Mouse (Mus musculus) layer of hippocampus, postnatal 10 days (tissue): Measurements from ENCODE around the gene Mrgpre. TPM values are rescaled to one million over a fixed set of nuclear protein-coding genes. Genes with fewer than 3 reads are reported as not detected.
A peak's percentile ranks its signal among the peaks of the same experiment; 100 is the strongest.

Source experiments
- DNase-seq, 2 experiments: peaks; one replicate each; pipeline ENCODE4 v3.0.0; 2021; ENCODE audit warnings: low spot score in 2 of 2
- long read RNA-seq: library from polyadenylated mRNA; stranded (forward); transcript quantifications from one replicate; pipeline ENCODE4 v2.0.0, GENCODE M21; 2023
- total RNA-seq, 2 experiments: library from RNA; stranded (reverse); gene quantifications; 2 replicates each; pipeline ENCODE4 v1.2.3; 2021

The Mrgpre gene
- total RNA-seq, result 1 to 10 TPM; 9.1 to 9.4 TPM
- long read RNA-seq, partial matches to known transcripts, result 0 of 4 reads
- long read RNA-seq, other reads (novel, unspliced or antisense), result 2 of 4 reads

DNA sequence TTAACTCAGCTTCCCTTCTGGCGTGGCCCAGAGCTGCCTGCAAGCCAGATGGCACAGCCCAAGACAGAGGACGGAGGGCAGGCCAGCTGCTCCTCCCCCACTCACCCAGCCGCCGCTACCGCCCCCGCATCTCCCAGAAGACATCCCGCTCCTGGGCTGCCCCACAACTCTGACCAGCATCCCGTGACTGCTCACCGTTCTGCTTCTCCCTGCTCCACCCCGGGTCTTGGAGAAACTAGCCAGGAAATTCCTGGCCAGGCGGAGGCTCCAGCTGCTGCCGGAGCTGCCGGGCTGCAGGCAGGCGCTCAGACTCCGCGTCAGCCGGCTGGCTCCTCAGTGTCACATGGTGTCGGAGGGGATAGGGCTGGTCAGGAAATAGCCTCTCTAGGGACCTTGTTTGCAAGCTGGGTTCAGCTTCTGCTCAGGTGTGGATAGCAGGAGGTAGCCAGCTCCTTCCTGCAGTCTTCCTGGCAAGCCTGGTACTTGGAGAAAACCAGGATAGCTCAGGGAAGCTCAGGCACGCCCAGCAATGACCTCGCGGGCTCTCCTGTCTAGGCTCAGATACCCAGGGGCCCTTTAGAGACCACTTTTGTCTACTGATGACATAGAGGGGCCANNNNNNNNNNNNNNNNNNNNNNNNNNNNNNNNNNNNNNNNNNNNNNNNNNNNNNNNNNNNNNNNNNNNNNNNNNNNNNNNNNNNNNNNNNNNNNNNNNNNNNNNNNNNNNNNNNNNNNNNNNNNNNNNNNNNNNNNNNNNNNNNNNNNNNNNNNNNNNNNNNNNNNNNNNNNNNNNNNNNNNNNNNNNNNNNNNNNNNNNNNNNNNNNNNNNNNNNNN, at the start of gene Mrgpre:
Mrgpre (minus strand) TSS at position 505 of the 834 bp plus-strand sequence.
- peak; percentile 76 to 77 for DNase-seq

DNA sequence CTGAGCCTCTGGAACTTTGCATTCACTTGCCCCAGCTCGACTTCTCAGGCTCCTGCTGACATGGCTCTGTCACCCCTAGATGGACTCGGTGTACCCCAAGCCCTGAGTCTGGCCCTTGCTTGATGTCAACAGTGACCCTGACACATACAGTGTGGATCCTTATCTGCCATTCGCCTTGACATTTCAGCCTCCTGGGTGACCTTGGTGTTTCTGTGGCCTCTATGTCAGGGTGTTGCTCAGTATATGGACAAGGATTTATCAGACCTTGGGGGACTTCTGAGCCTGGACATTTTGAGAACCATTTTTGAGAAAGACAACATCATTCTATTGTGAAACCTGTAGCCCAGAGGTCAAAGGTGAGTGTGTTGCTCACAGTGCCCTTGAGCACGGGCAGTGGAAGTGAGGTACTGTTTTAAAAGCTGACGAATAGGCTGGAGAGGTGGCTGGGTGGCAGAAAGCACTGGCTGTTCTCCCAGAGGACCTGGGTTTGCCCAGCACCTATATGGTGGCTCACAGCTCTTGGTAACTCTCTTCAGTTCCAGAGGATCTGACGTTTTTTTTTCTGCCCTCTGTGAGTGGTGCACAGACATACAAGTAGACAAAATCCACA, 49.4 kb upstream of the Mrgpre start:
- no peak for DNase-seq

DNA sequence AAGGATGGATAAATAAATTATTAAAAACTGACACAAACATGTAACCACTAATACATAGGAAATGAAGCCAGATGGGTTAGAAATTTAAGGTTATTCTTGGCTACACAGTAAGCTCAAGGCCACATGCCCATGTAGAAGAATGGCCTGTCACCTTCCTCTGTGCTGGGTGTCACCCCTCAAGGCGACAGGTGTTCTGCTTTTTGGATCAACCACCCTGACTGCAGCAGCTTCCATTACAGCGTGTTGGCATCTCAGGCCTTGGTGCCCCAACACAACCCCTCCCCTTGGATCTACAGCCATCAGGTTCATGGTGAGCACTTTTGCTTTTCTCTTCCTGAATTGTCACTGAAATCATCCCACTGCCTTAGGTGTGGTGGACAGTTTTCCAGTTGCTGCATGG, 48.3 kb upstream of the Mrgpre start:
- no peak for DNase-seq

DNA sequence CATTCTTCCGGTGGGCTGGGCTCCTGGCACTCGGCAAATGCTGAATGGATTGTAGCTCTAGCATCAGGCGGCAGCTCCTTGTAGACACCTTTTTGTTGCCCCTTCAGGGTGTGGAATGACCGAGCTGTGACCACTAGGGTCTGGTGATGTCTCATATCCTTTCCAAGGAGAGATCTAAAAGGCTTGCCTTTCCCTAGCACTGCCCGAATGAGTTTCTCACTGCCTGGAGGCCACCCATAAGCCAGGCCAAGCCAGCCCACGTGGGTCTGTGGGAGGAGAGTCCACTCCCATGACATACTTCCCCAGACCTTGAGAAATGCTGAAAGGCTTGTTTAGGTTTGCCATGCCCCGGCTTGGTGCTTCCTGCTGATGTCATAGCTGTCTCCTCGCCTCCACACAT, 47.9 kb upstream of the Mrgpre start:
- peak in 1 of 2 experiments; percentile 20 for DNase-seq

DNA sequence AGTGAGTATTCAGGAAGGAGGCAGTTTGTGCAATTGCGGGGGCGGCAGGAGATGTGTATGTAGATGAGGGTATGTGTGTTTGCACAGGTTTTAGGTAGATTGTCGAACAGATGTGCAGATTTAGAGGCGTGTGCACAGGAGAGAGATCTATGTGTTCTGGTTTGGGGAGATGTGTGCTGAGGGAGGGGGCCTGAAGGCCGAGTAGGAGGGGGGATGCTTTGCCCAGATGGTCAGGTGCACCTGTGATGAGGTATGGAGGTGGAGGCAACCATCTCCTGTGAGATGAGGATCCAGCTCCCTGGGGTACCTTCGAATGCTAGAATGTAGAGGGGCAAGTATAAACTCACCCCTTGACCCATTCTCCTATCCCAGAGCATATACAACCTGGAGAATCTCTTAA, 46.1 kb upstream of the Mrgpre start:
- DNase-seq, result no peak

DNA sequence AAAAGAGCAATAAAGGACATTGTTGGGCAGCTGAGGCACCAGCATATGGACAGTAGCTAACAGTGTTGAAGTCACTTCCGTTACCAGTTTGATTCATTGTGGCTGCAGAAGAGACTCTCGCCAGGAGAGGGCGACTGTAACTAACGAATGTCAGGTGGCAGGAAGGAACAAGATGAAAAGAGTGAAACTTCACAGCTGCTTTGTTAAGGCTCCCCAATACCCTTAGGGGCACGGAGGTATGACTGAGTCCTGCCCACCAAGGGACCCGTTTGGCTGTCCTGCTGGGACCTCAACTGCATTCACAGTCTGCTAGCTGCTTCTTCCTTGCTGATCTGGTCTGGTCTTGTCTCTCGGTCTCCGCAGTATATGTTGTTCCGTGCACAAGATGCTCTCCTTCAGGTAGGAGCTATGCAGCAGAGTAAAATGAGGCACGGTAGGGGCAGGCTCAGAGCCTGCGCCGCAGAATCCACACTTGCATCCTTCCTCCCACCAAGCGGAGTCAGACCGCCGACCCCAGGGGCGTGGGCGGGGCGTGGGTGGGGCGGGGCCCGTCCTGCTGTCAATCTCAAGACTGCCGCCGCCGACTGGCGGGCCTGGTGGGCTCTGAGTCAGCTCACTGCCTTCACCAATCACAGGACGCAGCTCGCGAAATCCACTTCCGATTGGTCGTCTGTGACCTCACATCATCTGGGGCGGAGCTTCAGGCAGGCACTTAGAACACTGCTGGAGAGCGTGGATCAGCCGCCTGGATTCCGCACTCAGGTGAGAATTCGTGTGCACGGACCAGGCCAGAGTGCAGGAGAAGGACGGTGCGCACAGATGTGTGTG, 45.4 kb upstream of the Mrgpre start:
- peak; percentile 93 to 95 for DNase-seq

DNA sequence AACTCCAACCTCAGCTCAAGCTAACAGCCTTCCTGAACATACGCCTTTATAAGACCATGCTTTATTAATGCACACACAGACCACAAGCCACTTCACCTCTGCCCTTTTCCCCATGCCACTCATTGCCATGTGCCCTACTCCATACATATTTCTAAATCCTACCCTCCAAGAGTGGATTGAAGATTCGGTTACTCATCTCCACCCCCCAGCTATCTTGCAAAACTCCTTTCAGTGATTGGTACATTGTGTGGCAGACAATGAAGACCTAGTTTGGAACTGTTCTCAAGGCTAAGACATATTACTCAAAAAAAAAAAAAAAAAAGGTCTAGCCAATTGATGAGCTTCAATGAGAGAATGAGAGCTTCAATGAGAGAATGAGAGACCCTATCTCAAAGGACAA, 42.7 kb upstream of the Mrgpre start:
- DNase-seq, result no peak

DNA sequence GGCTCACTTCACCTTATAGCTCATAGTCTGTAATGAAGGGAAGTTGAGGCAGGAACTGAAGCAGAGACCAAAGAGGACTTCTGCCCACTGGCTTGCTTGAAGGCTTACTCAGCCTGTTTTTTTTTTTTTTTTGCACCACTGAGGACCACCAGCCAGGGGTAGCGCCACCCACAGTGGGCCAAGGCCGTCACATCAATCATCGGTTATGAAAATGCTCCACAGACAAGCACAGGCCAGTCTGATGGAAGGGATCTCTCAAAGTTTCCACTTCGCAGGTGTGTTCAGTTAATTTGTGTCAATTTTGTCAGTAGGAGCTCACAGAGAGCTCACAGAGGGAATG, 38.9 kb upstream of the Mrgpre start:
- no peak for DNase-seq

DNA sequence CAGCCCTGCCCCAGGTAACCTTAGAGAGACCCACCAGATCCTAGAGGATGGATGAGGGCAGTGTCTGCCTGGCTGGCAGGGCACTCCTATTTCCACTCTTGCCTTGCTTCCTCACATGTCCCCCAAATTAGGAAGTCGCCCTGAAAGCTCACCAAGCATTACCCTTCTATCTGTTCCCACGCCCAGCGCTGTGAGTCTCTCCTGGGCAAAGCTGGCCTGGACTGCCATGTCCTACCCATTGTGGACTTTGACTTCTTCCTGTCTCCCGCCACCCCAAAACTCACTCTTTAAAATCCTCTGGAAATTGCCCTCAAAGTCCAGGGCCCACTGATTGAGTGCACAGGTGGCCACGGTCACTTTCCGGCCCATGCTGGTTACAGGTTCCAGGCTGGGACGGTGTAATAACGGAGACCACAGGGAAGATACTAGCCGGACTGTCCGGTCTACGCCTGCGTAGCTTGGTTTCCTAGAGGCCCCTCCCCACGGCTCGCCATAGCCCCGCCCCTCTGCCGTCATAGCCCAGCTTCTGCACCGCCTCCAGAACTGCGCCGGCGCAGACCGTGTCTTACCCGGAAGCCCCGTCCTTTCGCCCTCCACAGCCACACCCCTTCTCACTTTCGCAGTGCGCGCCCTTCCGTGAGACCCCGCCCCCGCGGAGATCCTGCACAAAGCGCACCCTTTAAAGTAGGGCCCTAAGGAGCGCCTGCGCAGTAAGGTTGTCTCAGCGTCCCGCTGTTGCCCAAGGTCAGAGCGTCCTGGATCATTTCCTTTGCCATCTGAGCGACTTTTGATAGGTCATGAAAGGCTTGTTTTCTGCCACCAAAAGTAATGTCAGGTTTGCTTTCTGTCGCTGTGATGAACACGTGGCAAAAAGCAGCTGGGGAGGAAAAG, 38.3 kb upstream of the Mrgpre start, which contains the start of the genes Nadsyn1 and Dhcr7:
Nadsyn1 (minus strand) TSS at position 475 of the 891 bp plus-strand sequence.
Dhcr7 (plus strand) TSS at position 771 of the 891 bp plus-strand sequence.
- DNase-seq, result peak; percentile 98 to 99

DNA sequence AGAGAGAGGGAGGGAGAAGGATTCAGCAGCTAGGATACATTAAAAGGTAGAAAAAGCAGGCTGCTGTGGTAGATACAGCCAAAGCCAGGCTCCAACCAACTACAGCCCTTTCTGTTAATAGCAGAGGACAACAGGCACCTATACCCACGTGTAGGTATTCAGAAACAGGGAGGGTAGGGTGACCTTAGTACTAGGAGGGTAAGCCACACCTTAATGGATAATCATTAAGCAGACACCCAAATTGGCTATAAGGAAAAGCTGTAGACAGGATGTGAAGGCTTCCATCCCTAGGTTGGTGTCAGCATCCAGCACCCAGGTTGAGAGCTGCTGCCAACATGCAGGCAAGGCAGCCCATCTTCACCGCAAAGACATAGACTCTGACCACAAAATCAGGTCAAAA, 36.9 kb upstream of the Mrgpre start:
- DNase-seq, result no peak

DNA sequence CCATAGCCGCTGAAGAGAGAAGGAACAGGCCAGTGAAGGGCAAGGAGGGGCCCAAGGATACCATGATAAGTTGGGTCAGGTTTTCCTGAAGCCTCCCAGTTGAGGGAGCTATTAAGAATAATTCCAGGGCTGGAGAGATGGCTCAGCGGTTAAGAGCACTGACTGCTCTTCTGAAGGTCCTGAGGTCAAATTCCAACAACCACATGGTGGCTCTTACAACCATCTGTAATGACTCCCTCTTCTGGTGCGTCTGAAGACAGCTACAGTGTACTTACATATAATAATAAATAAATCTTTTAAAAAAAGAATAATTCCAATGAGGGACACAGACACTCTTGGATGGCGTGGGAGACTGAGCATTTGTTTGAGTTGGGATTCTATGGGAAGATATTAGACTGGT, 34.9 kb upstream of the Mrgpre start:
- no peak for DNase-seq

DNA sequence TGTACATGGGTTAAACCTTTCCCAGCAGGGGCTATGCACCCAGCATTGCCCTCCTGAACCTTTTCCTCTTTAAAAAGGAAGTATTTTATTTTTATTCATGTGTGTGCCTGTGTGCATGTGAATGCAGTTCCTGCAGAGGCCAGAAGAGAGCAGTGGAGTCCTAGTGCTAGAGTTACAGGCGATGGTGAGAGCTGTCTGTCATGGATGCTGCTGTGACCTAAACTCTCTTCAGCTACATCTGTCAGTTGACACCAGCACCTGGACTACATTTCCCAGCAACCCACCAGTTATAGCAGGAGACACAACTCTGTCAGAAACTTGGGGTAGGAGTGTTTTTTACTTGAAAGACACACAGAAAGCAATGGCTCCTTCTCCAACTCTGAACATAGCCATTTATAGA, 24.6 kb upstream of the Mrgpre start:
- peak; percentile 39 to 46 for DNase-seq

DNA sequence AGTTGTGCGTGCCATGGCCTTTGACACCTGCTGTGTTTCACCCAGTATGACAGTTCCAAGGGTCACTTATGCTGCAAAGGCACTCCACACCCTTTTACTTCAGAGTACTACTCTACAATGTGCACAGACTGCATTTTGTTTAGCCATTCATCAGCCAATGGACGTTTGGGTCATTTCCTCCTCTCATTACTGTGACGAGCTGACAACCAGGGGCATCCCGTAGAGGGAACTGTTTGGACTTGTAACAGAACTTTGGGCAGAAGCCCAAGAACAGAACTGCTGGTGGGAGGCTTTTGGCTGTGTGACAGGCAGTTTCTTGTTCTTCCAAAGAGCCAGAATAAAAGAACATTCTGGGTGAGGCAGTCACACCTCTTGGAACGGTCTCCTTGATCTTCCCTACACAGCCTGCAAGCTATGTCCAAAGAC, 20.9 kb upstream of the Mrgpre start:
- peak; percentile 46 to 55 for DNase-seq

DNA sequence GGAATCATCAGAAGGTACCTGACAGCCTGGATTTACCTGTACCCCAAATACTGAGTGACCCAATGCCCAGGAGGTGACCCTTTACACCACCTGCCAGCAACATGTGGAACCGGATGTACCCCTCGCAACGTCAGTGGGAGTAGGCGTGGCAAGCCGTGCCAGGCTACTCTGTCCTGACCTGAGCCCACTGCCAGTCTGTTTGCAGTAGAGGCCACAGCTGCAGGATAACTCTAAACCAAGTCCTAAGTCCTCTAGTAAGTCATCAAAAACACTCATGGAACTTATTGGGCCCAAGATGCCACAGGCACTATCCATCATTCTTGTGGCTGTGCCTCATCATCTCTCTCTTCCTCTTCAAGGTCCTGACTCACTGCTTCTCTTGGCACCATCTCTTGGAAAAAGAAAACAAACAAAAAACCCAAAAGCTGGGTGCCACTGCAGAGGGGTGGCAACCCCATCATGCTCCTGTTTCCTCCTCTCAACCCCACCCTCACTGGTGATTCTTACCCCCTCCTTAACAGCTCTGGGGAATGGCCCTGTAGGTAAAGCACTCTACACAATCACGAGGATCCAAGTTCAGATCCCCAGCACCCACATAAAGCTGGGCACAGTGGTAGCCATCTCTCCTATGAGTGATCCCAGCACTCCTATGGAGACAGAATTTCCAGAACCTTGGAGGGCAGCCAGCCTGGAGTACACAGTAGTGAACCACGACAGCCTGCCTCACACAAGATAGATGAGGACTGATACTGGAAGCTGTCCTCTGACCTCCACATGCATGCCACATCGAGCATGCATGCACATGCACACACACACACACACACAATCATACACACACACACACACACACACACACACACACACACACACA, 17.1 kb upstream of the Mrgpre start:
- no peak for DNase-seq

DNA sequence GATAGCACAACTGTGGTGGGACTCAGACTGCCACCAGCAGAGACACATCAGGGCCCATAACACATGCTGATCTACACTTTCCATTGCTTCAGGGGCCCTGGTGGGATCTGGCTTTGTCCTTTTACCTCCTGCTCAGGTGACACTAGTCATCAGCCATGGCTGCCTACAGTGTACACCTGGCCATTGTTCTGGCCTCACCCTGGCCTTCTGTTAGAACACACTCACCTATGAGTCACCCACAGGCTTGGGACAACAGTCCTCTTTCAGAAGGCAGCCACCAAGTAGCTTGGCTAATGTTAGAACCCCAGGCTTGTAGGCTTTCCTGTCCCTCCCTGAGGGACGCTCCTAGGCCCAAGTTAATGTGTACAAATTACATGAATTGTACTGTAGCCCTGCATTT, 16.5 kb upstream of the Mrgpre start:
- DNase-seq, result no peak

DNA sequence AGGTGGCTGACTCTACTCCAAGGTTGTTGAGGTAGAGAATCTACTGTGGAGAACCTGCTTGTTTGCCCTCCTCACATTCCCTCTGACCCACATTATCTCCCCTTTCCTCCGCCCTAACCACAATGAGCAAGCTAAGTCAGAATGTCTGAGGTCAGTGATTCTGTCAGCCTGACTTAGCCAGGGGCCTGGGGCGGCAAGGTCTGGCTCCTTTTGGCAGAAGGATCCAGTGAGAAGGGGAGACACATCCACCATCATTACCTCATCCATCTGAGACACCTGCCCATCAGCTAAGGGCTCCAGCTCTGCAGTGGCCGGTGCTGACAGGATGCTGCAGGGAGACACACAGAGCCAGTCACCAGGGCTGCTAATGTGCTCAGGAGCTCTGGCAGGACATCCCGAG, 14.5 kb upstream of the Mrgpre start:
- DNase-seq, result no peak

DNA sequence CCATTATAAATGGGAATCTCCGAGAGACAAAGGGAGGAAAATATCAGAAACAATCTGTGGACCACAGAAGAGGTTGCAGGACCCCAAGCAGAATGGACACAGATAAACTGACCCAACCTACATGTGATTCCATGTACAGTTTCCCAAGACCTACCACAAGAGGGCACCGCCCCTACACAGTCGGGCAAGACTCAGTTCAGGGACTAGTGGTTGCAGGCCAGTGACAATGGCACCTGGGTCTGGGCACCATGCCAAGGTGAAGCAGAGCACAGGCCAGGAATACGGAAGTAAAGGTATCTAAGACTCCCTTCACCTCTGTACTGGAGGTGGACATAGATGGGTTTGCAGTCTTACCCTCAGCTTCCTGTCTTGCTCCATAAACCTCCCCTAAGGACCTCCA, 8.8 kb upstream of the Mrgpre start:
- DNase-seq, result no peak

DNA sequence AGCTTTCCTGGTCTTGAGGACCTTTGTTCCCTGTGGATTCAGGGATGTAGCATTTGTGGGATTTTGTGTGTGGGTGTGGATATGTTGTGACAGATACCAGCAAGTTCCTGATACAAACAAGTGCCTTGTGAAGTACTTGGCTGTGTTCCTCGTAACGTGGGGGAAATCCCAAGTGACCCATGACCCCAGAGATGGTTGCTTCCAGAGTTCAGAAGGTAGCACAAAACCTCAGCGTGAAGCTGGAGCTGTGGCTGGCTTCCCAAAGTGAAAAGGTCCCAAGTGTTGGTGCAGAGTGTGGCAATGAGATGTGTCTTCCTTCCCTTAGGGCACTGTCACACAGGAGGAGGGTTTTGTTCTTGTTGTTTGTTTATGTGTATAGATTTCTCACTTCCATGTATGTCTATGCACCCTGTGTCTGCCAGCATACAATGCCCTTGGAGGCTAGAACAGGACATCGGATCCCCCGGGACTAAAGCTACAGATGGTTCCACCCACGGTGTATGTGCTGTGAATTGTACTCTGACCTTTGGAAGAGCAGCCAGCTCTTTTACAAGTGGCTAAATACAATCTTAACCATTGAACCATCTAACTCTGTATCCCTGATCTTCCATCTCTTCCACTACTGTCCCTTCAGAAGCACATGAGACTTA, 8.2 kb upstream of the Mrgpre start:
- DNase-seq, result no peak

DNA sequence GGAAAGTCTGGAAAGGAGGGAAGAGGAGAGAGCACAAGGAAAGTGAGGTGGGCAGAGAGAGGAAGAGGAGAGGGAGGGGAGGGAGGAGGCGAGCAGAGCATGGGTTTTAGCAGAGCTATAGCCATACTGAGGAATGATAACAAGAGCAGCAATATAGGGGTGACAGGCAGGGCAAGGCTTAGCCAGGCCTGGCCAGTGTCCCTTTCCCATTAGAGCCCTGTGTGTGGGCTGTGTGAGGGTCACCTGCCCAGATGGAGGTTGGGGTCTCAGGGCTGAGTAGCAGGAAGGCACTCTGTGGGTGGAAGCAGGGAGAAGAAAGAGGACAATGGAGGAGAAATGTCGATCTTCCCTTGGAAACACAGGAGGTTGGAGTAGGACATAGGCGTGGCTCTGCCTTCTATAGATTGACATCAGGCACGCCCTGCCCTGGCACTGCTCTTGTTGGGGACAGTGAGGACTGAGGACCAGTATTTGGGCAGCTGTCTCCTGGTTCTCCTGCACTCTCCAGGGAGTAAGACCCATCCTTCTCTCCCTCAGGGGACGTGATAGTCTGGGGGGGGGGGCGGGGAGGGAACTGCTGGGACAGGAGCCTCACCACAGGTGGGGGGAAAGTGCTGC, 813 bp downstream of the Mrgpre start:
- DNase-seq, result peak in 1 of 2 experiments; percentile 20
